Mouse (Mus musculus) midbrain, embryonic 15.5 days (tissue): ENCODE measurements around the gene Piezo1. TPM values are rescaled to one million over a fixed set of nuclear protein-coding genes. Genes with fewer than 3 reads are reported as not detected.

Experiments
- ATAC-seq: fragments of 200-750 bp; cut with Nextera tagmentation; replicated peaks from 2 replicates; pipeline ENCODE4 v1.8.0; 2017; ENCODE audit warnings: moderate TSS enrichment
- H3K27ac ChIP-seq: fragments of 300-500 bp; sonication (generic); 2 replicates; pipeline ENCODE4 v1.5.1; 2015; ENCODE audit warnings: mild to moderate bottlenecking, inconsistent platforms
- H3K27me3 ChIP-seq: fragments of 300-500 bp; sonication (generic); replicated peaks from 2 replicates; pipeline ENCODE4 v1.6.1; 2015; ENCODE audit warnings: inconsistent platforms
- H3K36me3 ChIP-seq: fragments of 300-500 bp; sonication (generic); replicated peaks from 2 replicates; pipeline ENCODE4 v1.6.1; 2015; ENCODE audit warnings: inconsistent platforms
- H3K4me1 ChIP-seq: fragments of 300-500 bp; sonication (generic); 2 replicates; pipeline ENCODE4 v1.6.1; 2015; ENCODE audit warnings: inconsistent platforms
- H3K4me2 ChIP-seq: fragments of 300-500 bp; sonication (generic); 2 replicates; pipeline ENCODE4 v1.6.1; 2015; ENCODE audit warnings: inconsistent platforms, mild to moderate bottlenecking, moderate library complexity
- H3K4me3 ChIP-seq: fragments of 300-500 bp; sonication (generic); 2 replicates; pipeline ENCODE4 v1.5.1; 2015; ENCODE audit warnings: mild to moderate bottlenecking, inconsistent platforms
- H3K9ac ChIP-seq: fragments of 300-500 bp; sonication (generic); 2 replicates; pipeline ENCODE4 v1.6.1; 2015; ENCODE audit warnings: mild to moderate bottlenecking, inconsistent platforms
- H3K9me3 ChIP-seq: fragments of 300-500 bp; sonication (generic); 2 replicates; pipeline ENCODE4 v1.6.1; 2016; ENCODE audit warnings: inconsistent platforms
- WGBS: fragments of 180-500 bp; shearing (Covaris S2); methylation state at CpG from one replicate; pipeline ENCODE4 v1.1.7; 2015; ENCODE audit warnings: mixed read lengths; 5-methylcytosine and 5-hydroxymethylcytosine counted together
- polyA plus RNA-seq: library from polyadenylated mRNA; unstranded; fragments of >200 nt; fragmentation: Nextera tagmentation; extraction: Ambion mirVana; gene quantifications from 2 replicates; pipeline ENCODE4 v1.2.1, GENCODE M21; 2015

The Piezo1 gene
- polyA plus RNA-seq = 2.7 and 3.3 TPM in 2 replicates

DNA sequence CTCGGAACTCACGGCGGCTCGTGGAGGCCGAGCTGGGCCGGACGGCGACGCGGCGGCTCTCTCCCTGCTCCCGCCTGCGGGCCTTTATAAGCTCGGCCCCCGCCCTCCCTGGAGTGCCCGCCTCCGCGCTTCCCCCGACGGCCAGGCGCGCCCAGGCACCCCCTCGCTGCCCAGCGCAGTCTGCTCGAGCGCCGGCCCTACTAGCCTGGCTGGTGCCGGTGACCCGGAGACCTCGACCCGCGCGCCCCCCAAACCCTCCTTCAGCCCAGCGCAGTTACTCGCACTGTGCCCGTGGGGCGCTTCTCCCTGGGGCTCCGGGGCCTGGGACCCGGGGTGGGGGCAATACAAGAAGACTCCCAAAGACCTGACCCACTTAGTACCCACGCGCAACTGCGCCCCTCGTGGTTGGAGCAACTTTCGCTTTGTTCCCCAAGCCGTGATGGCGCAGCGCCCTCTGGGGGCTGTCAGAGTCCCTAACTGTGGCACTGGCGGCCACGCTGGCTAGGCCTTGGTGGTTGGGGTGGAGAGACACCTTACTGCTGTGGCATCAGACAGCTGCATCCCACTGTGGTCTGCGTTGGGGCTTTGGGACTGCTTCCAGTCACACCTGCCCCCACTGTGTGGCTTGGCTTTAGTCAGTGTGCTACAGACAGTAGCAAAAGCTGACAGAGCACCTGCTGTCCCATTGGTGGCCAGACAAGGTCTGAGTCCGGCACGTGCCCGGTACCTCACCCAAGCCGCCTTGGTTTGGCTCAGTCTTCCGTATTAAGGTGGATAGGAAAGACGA lies at the start of gene Piezo1:
Gene Piezo1 (minus strand): TSS at position 65 of the 787 bp plus-strand sequence.
- Histone ChIP-seq H3K4me1 (peaks cover 14% of the 10 kb centered on the region), H3K27ac (no peak within 1 kb of the TSS), H3K9ac (peak within 1 kb of the TSS; percentile 46), H3K27me3 (peaks cover 32% of the 10 kb centered on the region), H3K9me3 (no peaks in the 10 kb centered on the region), H3K36me3 (no peaks in the 10 kb centered on the region), H3K4me2 (peak within 1 kb of the TSS; percentile 89), H3K4me3 (peak within 1 kb of the TSS; percentile 53)
- 12% methylated on average over 56 of the region's 56 CpGs for WGBS
- ATAC-seq = peak; percentile 42; the same call in 1 of the 2 replicates

- WGBS = 91% methylated on average over 9 of the region's 9 CpGs
Measured at GRCm38 (mm10) chr8:122600666-122601065, 49.5 kb upstream of the Piezo1 start.

DNA sequence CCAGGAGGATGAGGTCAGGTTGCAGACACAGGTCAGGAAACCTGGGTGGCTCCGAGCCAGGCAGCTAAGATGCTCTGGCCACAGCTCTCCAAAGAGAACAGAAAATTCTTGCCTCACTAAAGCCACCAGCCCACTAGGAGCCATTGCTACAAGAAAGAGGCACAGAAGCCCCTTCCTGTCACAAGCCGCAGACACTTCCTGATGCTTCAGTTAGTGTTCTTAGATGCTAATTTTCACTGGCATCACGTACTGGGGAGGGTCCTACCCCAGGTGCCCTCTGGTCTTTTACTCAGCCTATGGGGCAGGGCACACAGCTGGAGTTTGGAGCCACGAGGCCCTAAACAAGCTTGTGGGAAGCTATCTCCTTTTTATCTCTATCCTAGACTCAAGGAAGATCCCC lies 44.9 kb upstream of the Piezo1 start:
- Histone ChIP-seq H3K4me2 (no peak overlapping the region), H3K4me1 (no peaks in the 10 kb centered on the region), H3K27me3 (no peaks in the 10 kb centered on the region), H3K9ac (no peak overlapping the region), H3K9me3 (no peaks in the 10 kb centered on the region), H3K36me3 (0 out of 2 replicates have a peak, but pooled peaks cover 2% of the 10 kb centered on the region), H3K4me3 (no peak overlapping the region), H3K27ac (no peak overlapping the region)
- WGBS = 56% methylated on average over 4 of the region's 4 CpGs
- ATAC-seq = no peak

More at GRCm38 (mm10) chr8:122600666-122601065, 49.5 kb upstream of the Piezo1 start:
- no peak for ATAC-seq
- Histone ChIP-seq H3K4me1 (no peaks in the 10 kb centered on the region), H3K9ac (no peak overlapping the region), H3K27me3 (no peaks in the 10 kb centered on the region), H3K4me3 (no peak overlapping the region), H3K4me2 (no peak overlapping the region), H3K36me3 (0 out of 2 replicates have a peak, but pooled peaks cover 2% of the 10 kb centered on the region), H3K27ac (no peak overlapping the region), H3K9me3 (no peaks in the 10 kb centered on the region)

DNA sequence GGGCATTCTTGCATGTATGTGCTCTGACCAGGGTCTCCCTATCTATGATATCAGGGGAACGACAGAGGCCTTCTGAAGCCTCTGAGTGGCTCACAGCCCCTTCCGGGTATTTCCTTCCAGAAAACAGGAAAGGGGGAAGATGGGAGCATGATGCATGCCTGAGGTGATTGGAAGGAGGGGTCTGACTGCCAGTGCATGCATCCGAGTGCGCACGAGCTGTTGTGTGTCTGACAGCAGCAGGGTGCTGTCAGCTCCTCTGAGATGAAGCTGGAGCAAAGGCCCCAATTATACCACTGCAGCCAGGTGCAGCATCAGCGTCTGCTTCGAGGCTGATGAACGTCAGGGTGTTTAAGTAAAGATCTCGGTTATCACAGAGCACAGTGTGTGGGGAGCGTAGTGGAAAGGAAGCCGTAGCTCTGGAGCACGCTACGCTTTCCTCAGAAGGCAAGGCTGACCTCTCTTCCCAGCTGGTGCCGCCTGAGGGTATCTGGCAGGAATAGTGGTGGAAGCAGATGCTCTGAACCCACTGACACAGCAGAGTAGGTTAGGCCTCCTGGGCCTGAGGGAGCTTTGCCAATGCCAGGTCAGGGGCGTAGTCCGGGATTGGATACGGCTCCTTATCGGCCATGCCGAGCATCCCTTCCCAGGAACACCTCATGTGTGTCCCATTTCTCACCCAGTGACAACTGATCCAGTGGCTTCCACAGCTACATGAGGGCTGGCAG lies 42.8 kb upstream of the Piezo1 start:
- Histone ChIP-seq H3K36me3 (0 out of 2 replicates have a peak, but pooled peaks cover 2% of the 10 kb centered on the region), H3K4me1 (no peaks in the 10 kb centered on the region), H3K9me3 (no peaks in the 10 kb centered on the region), H3K27me3 (no peaks in the 10 kb centered on the region), H3K27ac (peak overlapping the region; percentile 42; the same call in 1 of the 2 replicates), H3K9ac (no peak overlapping the region; the same call in 1 of the 2 replicates), H3K4me3 (no peak overlapping the region), H3K4me2 (no peak overlapping the region)
- WGBS = 79% methylated on average over 19 of the region's 19 CpGs
- no peak for ATAC-seq

DNA sequence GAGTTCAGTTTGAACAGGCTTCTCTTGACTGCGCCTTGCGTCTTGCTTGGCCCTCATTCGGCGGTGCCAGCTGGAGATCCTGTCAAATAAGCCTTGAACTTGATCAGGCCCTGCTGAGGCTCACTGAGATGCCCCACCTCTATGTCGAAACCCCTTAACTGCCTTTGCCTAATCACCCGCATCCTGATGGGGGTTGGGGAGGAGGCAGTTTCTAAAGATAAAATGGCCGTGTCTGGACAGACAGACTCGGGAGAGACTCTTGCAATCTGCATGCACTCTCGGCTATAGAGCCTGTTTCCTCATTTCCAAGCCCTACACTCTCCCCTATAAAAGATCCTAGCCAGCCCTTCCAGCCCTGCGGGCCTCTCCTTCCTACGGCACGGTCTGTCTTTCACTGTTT lies 42.1 kb upstream of the Piezo1 start:
- no peak for ATAC-seq

DNA sequence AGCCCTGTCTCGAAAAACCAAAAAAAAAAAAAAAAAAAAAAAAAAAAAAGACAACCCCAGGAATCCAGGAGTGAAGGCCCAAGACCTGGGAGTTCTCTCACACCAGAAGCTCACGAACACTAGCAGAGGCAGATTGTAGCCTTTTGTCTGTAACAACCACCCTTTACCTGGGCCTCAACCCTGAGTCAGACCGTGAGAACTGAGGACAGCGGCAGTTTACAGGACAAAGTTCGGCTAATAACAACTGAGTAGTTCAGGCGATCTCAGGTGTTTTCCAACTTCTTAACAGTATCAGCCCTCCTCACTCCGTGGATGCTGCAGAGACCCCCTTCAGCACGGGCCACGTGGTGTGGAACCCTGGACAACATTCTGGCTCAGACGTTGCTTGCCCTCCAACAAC lies 35.6 kb upstream of the Piezo1 start:
- no peak for ATAC-seq
- Histone ChIP-seq H3K4me1 (no peaks in the 10 kb centered on the region), H3K27ac (no peak overlapping the region), H3K9ac (no peak overlapping the region), H3K9me3 (no peaks in the 10 kb centered on the region), H3K4me3 (no peak overlapping the region), H3K4me2 (no peak overlapping the region), H3K27me3 (no peaks in the 10 kb centered on the region), H3K36me3 (no peaks in the 10 kb centered on the region)
- WGBS = 88% methylated on average over 10 of the region's 10 CpGs

More for the DNA sequence above, 42.1 kb upstream of the Piezo1 start:
- no peaks in the 10 kb centered on the region for H3K27me3 ChIP-seq
- WGBS = 78% methylated on average over 12 of the region's 12 CpGs
- H3K4me3 ChIP-seq = no peak overlapping the region
- no peaks in the 10 kb centered on the region for H3K4me1 ChIP-seq
- H3K9me3 ChIP-seq = no peaks in the 10 kb centered on the region
- 0 out of 2 replicates have a peak, but pooled peaks cover 2% of the 10 kb centered on the region for H3K36me3 ChIP-seq
- no peak overlapping the region for H3K9ac ChIP-seq
- 0 out of 2 replicates have a peak overlapping the region, but pooled peaks have one; percentile 42 for H3K27ac ChIP-seq
- no peak overlapping the region for H3K4me2 ChIP-seq

DNA sequence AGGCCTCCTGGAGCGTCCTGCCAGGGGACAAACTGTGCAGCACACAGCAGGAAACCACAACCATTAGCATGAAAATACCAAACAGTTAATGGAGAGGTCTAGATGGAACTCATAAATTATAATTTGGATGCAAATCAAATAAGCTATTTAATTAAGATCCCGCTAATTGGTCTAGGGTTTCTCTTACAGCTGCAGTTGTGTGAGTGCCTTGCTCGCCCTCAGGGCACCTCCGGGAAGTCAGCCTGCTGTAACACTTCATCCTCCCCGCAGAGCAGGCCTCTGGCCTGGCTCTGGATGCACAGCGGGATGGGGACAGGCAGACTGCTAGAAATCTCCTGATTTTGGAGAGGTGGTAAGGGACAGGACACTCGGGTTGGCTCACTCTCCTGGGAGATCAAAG lies 35.0 kb upstream of the Piezo1 start:
- no peaks in the 10 kb centered on the region for H3K36me3 ChIP-seq
- 58% methylated on average over 7 of the region's 7 CpGs for WGBS
- no peak overlapping the region for H3K9ac ChIP-seq
- no peaks in the 10 kb centered on the region for H3K4me1 ChIP-seq
- no peak overlapping the region for H3K27ac ChIP-seq
- no peaks in the 10 kb centered on the region for H3K9me3 ChIP-seq
- no peak overlapping the region for H3K4me3 ChIP-seq
- H3K27me3 ChIP-seq = no peaks in the 10 kb centered on the region
- no peak overlapping the region for H3K4me2 ChIP-seq
- no peak for ATAC-seq

DNA sequence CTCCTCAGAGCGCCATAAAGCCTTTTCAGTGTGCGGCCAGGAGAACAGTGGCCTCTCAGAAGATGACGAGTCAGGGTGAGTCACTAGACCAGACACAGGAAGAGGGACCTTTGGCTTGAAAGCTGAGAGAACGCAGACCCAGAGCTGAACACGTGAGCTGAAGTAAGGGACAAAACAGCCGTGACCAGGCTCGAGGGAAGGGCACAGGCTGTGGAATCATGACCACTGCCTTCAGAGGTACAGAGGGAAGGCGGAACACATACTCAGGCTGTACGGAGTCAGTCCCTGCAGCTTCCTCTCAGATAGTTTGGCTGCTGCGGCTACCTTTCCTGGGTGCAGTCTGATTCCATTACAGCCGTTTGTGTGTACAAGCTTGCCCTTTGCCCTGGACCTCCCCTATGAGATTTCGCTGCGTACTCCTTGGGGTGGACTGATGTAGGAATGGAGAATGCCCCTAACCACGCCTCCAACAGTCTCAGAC lies 34.3 kb upstream of the Piezo1 start:
- Histone ChIP-seq H3K27ac (no peak overlapping the region), H3K9me3 (no peaks in the 10 kb centered on the region), H3K4me3 (no peak overlapping the region), H3K4me1 (no peaks in the 10 kb centered on the region), H3K9ac (no peak overlapping the region), H3K27me3 (no peaks in the 10 kb centered on the region), H3K4me2 (no peak overlapping the region), H3K36me3 (no peaks in the 10 kb centered on the region)
- 77% methylated on average over 14 of the region's 14 CpGs for WGBS
- ATAC-seq = no peak

DNA sequence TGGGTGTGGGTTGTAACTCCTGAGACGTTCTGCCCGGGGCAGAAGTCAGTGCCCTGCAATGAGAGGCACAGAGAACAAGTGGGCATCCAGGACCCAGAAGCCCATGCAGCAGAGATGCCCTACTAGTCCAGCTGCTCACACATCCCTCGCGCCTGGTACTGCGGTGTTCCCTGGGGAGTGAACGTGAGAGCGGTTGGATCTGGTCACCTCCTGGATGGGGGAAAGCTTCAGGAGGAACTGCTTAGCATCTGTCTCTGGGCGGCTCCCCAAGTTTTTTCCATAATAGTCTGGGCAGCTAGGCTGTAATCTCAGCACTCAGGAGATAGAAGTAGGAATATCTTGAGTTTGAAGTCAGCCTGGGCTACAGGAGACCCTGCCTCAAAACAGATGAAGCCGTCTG lies 33.9 kb upstream of the Piezo1 start:
- H3K4me3 ChIP-seq = no peak overlapping the region
- no peak overlapping the region for H3K4me2 ChIP-seq
- no peaks in the 10 kb centered on the region for H3K36me3 ChIP-seq
- H3K9ac ChIP-seq = no peak overlapping the region
- no peak for ATAC-seq
- no peak overlapping the region for H3K27ac ChIP-seq
- no peaks in the 10 kb centered on the region for H3K4me1 ChIP-seq
- H3K9me3 ChIP-seq = no peaks in the 10 kb centered on the region
- H3K27me3 ChIP-seq = no peaks in the 10 kb centered on the region
- WGBS = 86% methylated on average over 9 of the region's 9 CpGs

DNA sequence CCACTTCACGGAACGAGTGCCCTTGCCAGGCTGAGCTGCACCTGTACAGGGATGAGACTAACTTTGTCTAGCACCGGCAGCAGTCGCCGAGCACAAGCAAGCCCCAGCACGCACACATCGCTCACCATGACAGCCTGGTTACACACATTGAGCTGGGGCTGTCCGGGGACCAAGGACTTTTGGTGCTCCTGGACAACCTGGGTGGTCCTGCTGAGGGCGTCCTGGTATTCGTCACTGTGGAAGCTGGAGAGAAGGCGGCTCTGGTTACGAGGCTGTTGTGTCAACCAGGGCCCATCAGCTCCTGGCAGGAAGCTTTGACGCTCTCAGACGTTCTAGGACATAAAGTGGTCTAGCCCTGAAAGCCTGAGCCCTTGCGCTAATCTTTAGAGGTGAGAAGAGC lies 29.8 kb upstream of the Piezo1 start:
- H3K36me3 ChIP-seq = no peaks in the 10 kb centered on the region
- peaks cover 11% of the 10 kb centered on the region for H3K4me1 ChIP-seq
- no peaks in the 10 kb centered on the region for H3K27me3 ChIP-seq
- H3K4me3 ChIP-seq = no peak overlapping the region
- H3K9ac ChIP-seq = no peak overlapping the region
- no peak overlapping the region for H3K27ac ChIP-seq
- no peak for ATAC-seq
- H3K9me3 ChIP-seq = no peaks in the 10 kb centered on the region
- no peak overlapping the region for H3K4me2 ChIP-seq
- 84% methylated on average over 13 of the region's 15 CpGs for WGBS

GRCm38 (mm10) chr8:122579196-122579595 lies 28.1 kb upstream of the Piezo1 start:
- no peak overlapping the region for H3K4me2 ChIP-seq
- H3K27me3 ChIP-seq = no peaks in the 10 kb centered on the region
- no peak for ATAC-seq
- peaks cover 28% of the 10 kb centered on the region for H3K4me1 ChIP-seq
- H3K9me3 ChIP-seq = no peaks in the 10 kb centered on the region
- no peaks in the 10 kb centered on the region for H3K36me3 ChIP-seq
- H3K4me3 ChIP-seq = no peak overlapping the region
- WGBS = 35% methylated on average over 7 of the region's 7 CpGs
- no peak overlapping the region for H3K9ac ChIP-seq
- H3K27ac ChIP-seq = no peak overlapping the region

GRCm38 (mm10) chr8:122577116-122577515 lies 26.0 kb upstream of the Piezo1 start:
- Histone ChIP-seq H3K27ac (peak overlapping the region; percentile 75), H3K9me3 (no peaks in the 10 kb centered on the region), H3K4me1 (peaks cover 33% of the 10 kb centered on the region), H3K27me3 (no peaks in the 10 kb centered on the region), H3K4me3 (peak overlapping the region; percentile 63), H3K36me3 (no peaks in the 10 kb centered on the region), H3K4me2 (peak overlapping the region; percentile 87), H3K9ac (peak overlapping the region; percentile 83)
- ATAC-seq = peak; percentile 55
- 41% methylated on average over 10 of the region's 10 CpGs for WGBS
